ENCODE assay signal across 10 mouse cellular contexts in the genomic region with DNA sequence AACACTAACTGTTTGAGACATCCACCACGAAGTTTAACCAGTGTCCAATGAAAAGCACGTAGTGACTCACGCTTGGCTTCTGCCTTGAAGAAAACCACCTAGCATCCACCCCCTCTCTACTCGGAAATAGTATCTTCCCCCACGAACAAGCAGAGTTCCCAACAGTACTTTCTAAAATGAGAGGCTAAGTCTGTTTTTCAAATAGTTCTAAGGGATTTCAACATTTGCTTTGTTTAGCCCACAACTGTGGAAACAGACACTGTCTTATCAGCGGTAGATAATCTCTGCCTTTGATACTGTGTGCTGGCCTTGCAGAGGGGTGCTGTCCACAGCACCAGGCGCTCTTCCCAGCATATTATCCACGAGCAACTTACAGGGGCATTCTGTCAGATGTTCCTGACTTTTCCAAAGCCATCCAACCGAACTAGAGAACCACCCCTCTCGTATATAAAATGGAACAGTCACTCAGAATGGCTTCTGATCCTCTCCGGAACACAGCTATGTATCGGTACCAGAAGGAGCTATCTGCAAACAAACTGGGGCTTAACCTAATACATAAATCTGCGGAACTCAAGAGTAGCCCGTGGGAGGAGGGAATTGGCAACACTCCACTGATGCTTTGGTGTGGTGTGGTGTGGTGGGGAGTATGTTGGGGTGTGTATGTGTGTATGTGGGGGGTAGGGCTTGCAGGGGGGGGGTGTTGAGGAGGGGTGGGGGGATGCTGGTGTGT.
DNase-seq lines count a peak whose midpoint lies in the region; ATAC-seq and TF ChIP-seq lines count a peak whose summit lies in the region.
"Had no signal": no experiment of that assay in that cellular context is flagged by ENCODE, and none has a peak within 500 bp of the region (broad histone marks: within the 10 kb centered on the region; RNA-seq: fewer than 3 reads in every experiment).

No protein-coding gene starts in this region.

- no peaks in the 10 kb centered on the region; the same call in 1 of the 2 replicates for H3K36me3 ChIP-seq in liver, postnatal 0 days (replicated peaks; ENCODE audit: insufficient read depth, low read length)

- peak overlapping the region; percentile 24; the same call in 1 of the 2 replicates for H3K27ac ChIP-seq in gastrocnemius, adult 2 months
- no peak overlapping the region for H3K27ac ChIP-seq in liver, postnatal 0 days (ENCODE audit: low read depth)

- 53% methylated on average over 14 of the region's 14 CpGs for WGBS in liver, postnatal 0 days (ENCODE audit: insufficient replicate concordance)

- no peak for TF ChIP-seq EP300 in liver, postnatal 0 days (IDR thresholded peaks at IDR 0.05; ENCODE audit: low read depth)

- H3K4me1 ChIP-seq in liver, postnatal 0 days (ENCODE audit: insufficient read depth), result peaks cover 4% of the 10 kb centered on the region

- H3K4me2 ChIP-seq in liver, postnatal 0 days (ENCODE audit: low read depth, low read length), result no peak overlapping the region

- 0 out of 2 replicates have a peak, but pooled peaks have one; percentile 36 for ATAC-seq in liver, postnatal 0 days

- H3K9me3 ChIP-seq in liver, postnatal 0 days (ENCODE audit: low read length), result no peaks in the 10 kb centered on the region

- H3K27me3 ChIP-seq in liver, postnatal 0 days (ENCODE audit: insufficient read depth, low read length), result no peaks in the 10 kb centered on the region

- no peak for DNase-seq in gastrocnemius, adult 2 months
- DNase-seq in gastrocnemius, postnatal 4 days (ENCODE audit: low spot score in 2 of 2), result no peak
- DNase-seq in liver, postnatal 0 days, result no peak
- DNase-seq in liver, result no peak
- peak; percentile 62 for DNase-seq in fibroblast of lung, adult 2 months (ENCODE audit: low read depth)
- DNase-seq in retina, postnatal 1 day, result peak; percentile 55
- no peak for DNase-seq in urinary bladder, postnatal 4 days (ENCODE audit: low spot score in 2 of 2)
- DNase-seq in layer of hippocampus, adult 8-10 months (ENCODE audit: low spot score in 2 of 2), result no peak
- DNase-seq: adrenal gland, postnatal 14 days; kidney, adult 11 months had no signal

- intact Hi-C loops in gastrocnemius, adult 2 months (cut with DNase I), result no loop called here

- no peak overlapping the region for H3K4me3 ChIP-seq in gastrocnemius, adult 2 months
- no peak overlapping the region for H3K4me3 ChIP-seq in liver, postnatal 0 days (ENCODE audit: low read depth, low read length)

- no peak for TF ChIP-seq CTCF in gastrocnemius, adult 2 months (IDR thresholded peaks at IDR 0.05)
- TF ChIP-seq CTCF in liver, postnatal 0 days (IDR thresholded peaks at IDR 0.05; ENCODE audit: low read depth), result no peak

- no peak overlapping the region for H3K9ac ChIP-seq in liver, postnatal 0 days (replicated peaks)

Comparison
In these comparisons a context has a peak if more than half of its experiments do, and no peak if none do; other contexts are left out.
1. DNase-seq: peak in fibroblast of lung, adult 2 months (single experiment) and retina, postnatal 1 day (single experiment); none in gastrocnemius, adult 2 months (single experiment), gastrocnemius, postnatal 4 days (0 of 2), liver, postnatal 0 days (single experiment), liver (single experiment), urinary bladder, postnatal 4 days (0 of 2) and layer of hippocampus, adult 8-10 months (0 of 2).